Mouse (Mus musculus) ES-E14 (cell line): ENCODE data around the gene Phc1. TPM values are rescaled to one million over a fixed set of nuclear protein-coding genes. Genes with fewer than 3 reads are reported as not detected.

ENCODE experiments used
- DNase-seq: peaks from one replicate; pipeline ENCODE4 v3.0.0-alpha.2; 2013; ENCODE audit warnings: low read depth, low spot score
- H3K27ac ChIP-seq: 2 replicates; pipeline ENCODE4 v1.5.1; 2012; ENCODE audit warnings: low read depth, mild to moderate bottlenecking, low read length, moderate library complexity, mixed read lengths; ENCODE audit not compliant: poor library complexity, insufficient read depth, severe bottlenecking
- H3K36me3 ChIP-seq: 2 replicates; pipeline ENCODE4 v1.6.1; 2012; ENCODE audit warnings: mild to moderate bottlenecking, low read length, moderate library complexity, mixed read lengths; ENCODE audit not compliant: control insufficient read depth, poor library complexity, insufficient read depth, severe bottlenecking
- H3K4me1 ChIP-seq, 2 experiments: fragments of 150-350 bp in 1 of 2; sonication (generic) in 1 of 2; 2 replicates each; pipeline ENCODE4 v1.6.1; 2012; ENCODE audit warnings: low read length in 2 of 2, mild to moderate bottlenecking in 1 of 2, mixed read lengths in 1 of 2; ENCODE audit not compliant: control insufficient read depth in 2 of 2, insufficient read depth in 2 of 2, poor library complexity in 1 of 2
- H3K4me3 ChIP-seq, 2 experiments: fragments of 150-350 bp in 1 of 2; sonication (generic) in 1 of 2; 2 replicates each; pipeline ENCODE4 v1.5.1; 2012; ENCODE audit warnings: low read length in 2 of 2, low read depth in 1 of 2, mild to moderate bottlenecking in 1 of 2, mixed read lengths in 1 of 2; ENCODE audit not compliant: insufficient read depth in 1 of 2, poor library complexity in 1 of 2, severe bottlenecking in 1 of 2
- H3K9ac ChIP-seq: 2 replicates; pipeline ENCODE4 v1.6.1; 2012; ENCODE audit warnings: low read depth, mild to moderate bottlenecking, low read length, mixed read lengths; ENCODE audit not compliant: poor library complexity, insufficient read depth, severe bottlenecking
- H3K9me3 ChIP-seq: fragments of 150-350 bp; sonication (generic); 2 replicates; pipeline ENCODE4 v1.6.1; 2012; ENCODE audit warnings: low read depth, mild to moderate bottlenecking, low read length; ENCODE audit not compliant: control insufficient read depth, insufficient read depth
- CHD2 ChIP-seq: IDR thresholded peaks from 2 replicates; pipeline ENCODE4 v1.6.1; 2014; ENCODE audit warnings: mild to moderate bottlenecking, low read depth, low read length, inconsistent platforms
- HCFC1 ChIP-seq: IDR thresholded peaks from 2 replicates; pipeline ENCODE4 v1.6.1; 2012; ENCODE audit warnings: low read length, inconsistent platforms, borderline replicate concordance; ENCODE audit not compliant: insufficient read depth
- MAFK ChIP-seq: IDR thresholded peaks from 2 replicates; pipeline ENCODE4 v1.6.1; 2014; ENCODE audit warnings: mild to moderate bottlenecking, low read depth, low read length, inconsistent platforms; ENCODE audit not compliant: insufficient read depth
- ZC3H11A ChIP-seq: IDR thresholded peaks from 2 replicates; pipeline ENCODE4 v1.6.1; 2012; ENCODE audit warnings: low read depth, mild to moderate bottlenecking, inconsistent platforms, low read length, borderline replicate concordance
- ZNF384 ChIP-seq: IDR thresholded peaks from 2 replicates; pipeline ENCODE4 v1.6.1; 2012; ENCODE audit warnings: low read depth, low read length, inconsistent platforms
- in situ Hi-C, 2 experiments: fragments of 600-800 bp; cut with MboI; formaldehyde crosslinking; loops; one replicate each; pipeline ENCODE4 v1.15.1; 2025; ENCODE audit warnings: low sequenced_read_pairs in 2 of 2, inconsistent platforms in 1 of 2; ENCODE audit not compliant: unreplicated experiment in 2 of 2
- total RNA-seq: library from RNA; depleted of rRNA; stranded (reverse); fragments of 300-350 nt; gene quantifications from 2 replicates; pipeline ENCODE4 v1.2.3, GENCODE M21; 2012

Phc1 gene
- total RNA-seq, 1 experiment, result 169 TPM

DNA sequence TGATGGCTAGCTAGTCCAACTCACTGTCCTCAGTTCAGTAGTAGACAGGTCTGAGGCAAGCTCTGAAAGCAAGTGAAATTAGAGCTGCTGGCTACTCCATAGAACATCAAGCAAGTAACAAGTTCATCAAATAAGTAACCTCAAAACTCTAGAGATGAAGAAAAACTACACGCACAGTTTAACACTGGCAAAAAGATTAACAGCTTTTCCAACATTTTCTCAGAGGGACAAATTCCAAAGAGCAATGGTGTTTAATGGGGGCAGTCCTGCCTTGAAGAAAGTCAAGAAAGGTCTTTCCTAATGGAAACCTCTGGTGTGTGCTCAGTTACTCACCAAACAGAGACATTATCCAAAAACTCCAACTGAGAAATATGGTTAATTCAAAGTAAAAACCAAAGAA lies 21.6 kb downstream of the Phc1 start:
- Histone ChIP-seq H3K9me3 (no peaks in the 10 kb centered on the region), H3K27ac (no peak overlapping the region; the same call in 1 of the 2 replicates), H3K4me1 (peaks cover 6 to 13% of the 10 kb centered on the region in 2 experiments; a peak in 2 of 4 replicates), H3K4me3 (no peak overlapping the region), H3K9ac (no peak overlapping the region), H3K36me3 (peaks cover 73% of the 10 kb centered on the region)
- TF ChIP-seq ZC3H11A, result no peak
- TF ChIP-seq ZNF384, result no peak
- no peak for TF ChIP-seq MAFK
- no peak for TF ChIP-seq CHD2
- TF ChIP-seq HCFC1, result no peak
- in situ Hi-C loops, result no loop called here
- no peak for DNase-seq

DNA sequence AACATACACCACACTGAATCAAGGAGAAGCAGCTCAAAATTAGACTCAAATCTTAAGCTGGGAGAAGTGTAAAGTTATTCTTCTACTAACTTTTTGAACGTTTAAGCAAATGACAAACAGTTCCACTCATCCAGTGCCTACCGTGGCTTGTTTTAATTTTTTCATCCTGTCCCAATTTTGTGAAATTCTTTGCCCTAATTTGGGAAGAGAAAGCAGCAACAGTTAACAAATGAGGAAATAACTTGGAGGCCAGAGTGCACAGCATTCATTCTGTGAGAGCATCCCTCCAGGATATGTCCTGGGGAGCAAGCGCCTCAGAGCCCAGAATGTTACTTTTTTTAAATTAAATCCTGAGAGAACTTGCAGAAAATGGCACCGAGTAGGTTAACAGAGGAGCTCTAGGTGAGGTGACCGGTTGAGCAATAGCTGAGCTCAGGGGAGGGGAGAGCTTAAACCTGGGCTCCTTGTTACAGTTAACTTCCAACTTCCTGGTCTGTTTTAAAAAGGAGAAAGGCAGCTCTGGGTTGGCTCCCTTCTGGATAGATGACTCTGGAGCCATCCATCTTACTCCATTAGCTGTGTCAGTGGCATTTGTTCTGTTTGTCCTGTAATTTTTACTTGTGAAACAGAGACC lies 30.1 kb downstream of the Phc1 start:
- peaks cover 13% of the 10 kb centered on the region for H3K36me3 ChIP-seq
- H3K27ac ChIP-seq, result no peak overlapping the region
- no peak for TF ChIP-seq MAFK
- no peak for TF ChIP-seq HCFC1
- no peak for TF ChIP-seq ZC3H11A
- no peak for TF ChIP-seq ZNF384
- no peak for TF ChIP-seq CHD2
- H3K9ac ChIP-seq, result peak overlapping the region; percentile 94; the same call in 1 of the 2 replicates
- peaks cover 0 to 3% of the 10 kb centered on the region in 2 experiments; a peak in 2 of 4 replicates for H3K4me1 ChIP-seq
- in situ Hi-C loops, result no loop called here
- no peaks in the 10 kb centered on the region for H3K9me3 ChIP-seq
- DNase-seq, result no peak
- H3K4me3 ChIP-seq, result peak overlapping the region; percentile 88 to 97

DNA sequence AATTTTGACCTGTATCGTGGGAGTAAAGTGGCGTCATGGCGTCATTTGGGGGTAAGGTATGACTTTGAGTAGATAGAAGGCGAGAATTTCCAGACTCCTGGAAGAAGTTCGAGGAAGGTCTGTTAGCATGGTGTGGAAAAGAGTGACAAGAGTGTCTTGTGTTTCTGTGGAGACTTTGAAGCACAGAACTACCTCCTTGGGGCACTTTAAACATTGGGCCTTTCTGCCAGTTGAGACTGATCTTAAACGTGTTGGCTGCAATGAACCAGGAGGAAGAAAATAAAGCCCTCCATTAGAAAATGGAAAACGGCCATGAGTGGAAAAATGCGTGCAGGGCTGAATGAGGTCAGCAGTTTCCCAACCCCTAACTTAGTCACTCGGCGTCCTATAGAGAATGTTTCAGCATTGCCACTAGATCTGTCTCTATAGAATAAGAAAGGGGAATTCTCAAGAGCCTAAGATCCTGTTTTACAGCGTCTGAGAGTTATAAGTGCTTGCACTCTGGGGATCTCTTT lies 30.9 kb downstream of the Phc1 start:
- TF ChIP-seq MAFK, result no peak
- TF ChIP-seq ZC3H11A, result no peak
- no peak for TF ChIP-seq ZNF384
- TF ChIP-seq HCFC1, result no peak
- no peak for TF ChIP-seq CHD2
- Histone ChIP-seq H3K36me3 (peaks cover 8% of the 10 kb centered on the region), H3K9me3 (no peaks in the 10 kb centered on the region), H3K4me3 (peak overlapping the region; percentile 88 to 97), H3K9ac (peak overlapping the region; percentile 94), H3K4me1 (peaks cover 0 to 3% of the 10 kb centered on the region in 2 experiments; a peak in 2 of 4 replicates), H3K27ac (no peak overlapping the region; the same call in 1 of the 2 replicates)
- in situ Hi-C loops, result no loop called here
- no peak for DNase-seq

GRCm38 (mm10) chr6:122308505-122309393 lies 31.6 kb downstream of the Phc1 start, which contains the start of gene M6pr:
M6pr (plus strand) TSS chr6:122308720.
- in situ Hi-C loops, result no loop called here

More at GRCm38 (mm10) chr6:122308505-122309393, 31.6 kb downstream of the Phc1 start, which contains the start of gene M6pr:
- H3K4me3 ChIP-seq, result peak within 1 kb of the TSS; percentile 88 to 97
- peaks cover 8% of the 10 kb centered on the region for H3K36me3 ChIP-seq
- DNase-seq, result peak; percentile 96
- H3K4me1 ChIP-seq, result peaks cover 0 to 3% of the 10 kb centered on the region in 2 experiments; a peak in 2 of 4 replicates
- TF ChIP-seq ZC3H11A (0 out of 2 replicates have a peak, but pooled peaks have one; percentile 5), ZNF384 (no peak), MAFK (no peak), CHD2 (peak; percentile 68; the same call in 1 of the 2 replicates), HCFC1 (peak; percentile 100)
- H3K9ac ChIP-seq, result peak within 1 kb of the TSS; percentile 94
- H3K27ac ChIP-seq, result peak within 1 kb of the TSS; percentile 68
- H3K9me3 ChIP-seq, result no peaks in the 10 kb centered on the region
